Mouse (Mus musculus): ENCODE measurements at regions not wholly inside any gene's neighbourhood (a gene's known extent, or its start where the extent isn't known, plus 50 kb on each side); places are given as distances from the start of the nearest gene placed in this dataset.

- TF ChIP-seq POLR2A (IDR thresholded peaks at IDR 0.05; ENCODE audit: insufficient read depth, low read depth, low read length) (no peak), CTCF (IDR thresholded peaks at IDR 0.05; ENCODE audit: insufficient read depth, low read depth, low read length) (no peak)
These were observed 383.8 kb downstream of the Med13l start for GRCm38 (mm10) chr5:118944256-118944655.
